Mouse (Mus musculus) hematopoietic stem cell, adult 5-6 weeks (primary cell): ENCODE data around the gene Comp. TPM values are rescaled to one million over a fixed set of nuclear protein-coding genes. Genes with fewer than 3 reads are reported as not detected.

Experiments used
- ATAC-seq, 2 experiments: fragments of 125-278 bp in 1 of 2; replicated peaks in 1 of 2; 2 replicates each; pipeline ENCODE4 v1.8.0; 2016 to 2017; ENCODE audit warnings: inconsistent platforms in 2 of 2, mild to moderate bottlenecking in 2 of 2, moderate number of reproducible peaks in 2 of 2, low read depth in 1 of 2, moderate TSS enrichment in 1 of 2; ENCODE audit not compliant: low FRiP score in 2 of 2, poor library complexity in 2 of 2, severe bottlenecking in 2 of 2, insufficient read depth in 1 of 2, low TSS enrichment in 1 of 2
- total RNA-seq: library from RNA; stranded (forward); fragments of 172-1452, 232-1000 nt; gene quantifications from 2 replicates; pipeline ENCODE4 v1.2.3, GENCODE M21; 2017

Comp gene
- total RNA-seq = 0.44 and 4.1 TPM in 2 replicates

DNA sequence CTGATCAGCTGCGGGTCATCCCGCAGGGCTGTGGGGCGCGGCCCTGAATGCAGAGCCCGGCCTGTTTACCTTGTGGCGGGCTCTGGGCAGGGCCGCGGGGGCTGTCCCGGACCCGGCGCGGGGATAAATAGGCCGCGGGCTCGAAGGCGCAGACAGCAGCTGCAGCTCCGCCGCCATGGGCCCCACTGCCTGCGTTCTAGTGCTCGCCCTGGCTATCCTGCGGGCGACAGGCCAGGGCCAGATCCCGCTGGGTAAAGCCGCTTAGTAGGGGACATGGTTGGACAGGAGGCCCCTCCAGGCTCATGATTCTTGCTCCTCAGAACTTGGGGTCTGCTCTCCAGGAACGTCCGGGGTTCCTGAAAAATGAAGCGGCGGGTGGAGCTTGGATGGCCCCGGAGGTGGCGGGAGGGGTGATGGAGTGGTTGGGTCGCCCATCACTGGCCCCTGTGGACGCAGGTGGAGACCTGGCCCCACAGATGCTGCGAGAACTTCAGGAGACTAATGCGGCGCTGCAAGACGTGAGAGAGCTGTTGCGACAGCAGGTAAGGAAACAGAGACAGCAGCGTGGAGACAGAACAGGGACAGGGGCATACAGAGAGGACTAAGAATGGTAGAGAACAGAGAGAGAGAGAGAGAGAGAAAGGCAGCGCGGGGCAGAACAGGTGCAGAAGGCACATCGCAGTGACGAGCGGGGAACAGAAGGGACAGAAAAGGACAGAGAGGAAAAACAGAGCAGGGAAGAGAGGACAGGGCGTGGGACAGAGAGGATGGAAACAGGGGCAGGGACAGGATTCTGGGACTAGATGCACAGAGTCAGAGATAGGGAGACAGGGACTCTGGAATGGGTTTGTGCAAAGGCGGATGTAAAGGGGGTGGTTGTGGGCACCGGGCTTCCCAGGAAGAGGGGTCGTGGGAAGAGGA lies at the start of gene Comp:
Comp (plus strand) TSS at position 162 of the 921 bp plus-strand sequence.
- no peak for ATAC-seq

DNA sequence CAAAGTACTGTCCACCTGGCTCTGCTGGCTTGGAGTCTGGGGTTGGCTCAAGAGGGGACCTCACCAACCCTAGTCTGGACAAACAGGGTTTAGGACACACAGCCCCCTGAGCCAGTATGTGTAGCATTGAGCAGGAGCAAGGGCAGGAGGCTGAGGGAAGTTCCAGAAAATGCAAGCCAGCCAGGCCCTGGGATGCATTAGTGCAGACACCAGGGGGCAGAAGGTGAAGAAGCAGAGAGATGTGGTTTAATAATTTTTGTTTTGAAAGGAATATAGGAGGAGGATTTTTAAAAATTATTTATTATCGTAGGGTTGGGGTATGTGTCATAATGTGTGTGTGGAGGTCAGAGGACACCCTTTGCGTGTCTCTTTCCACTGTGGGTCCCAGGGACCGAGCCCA lies 49.6 kb upstream of the Comp start:
- no peak for ATAC-seq

DNA sequence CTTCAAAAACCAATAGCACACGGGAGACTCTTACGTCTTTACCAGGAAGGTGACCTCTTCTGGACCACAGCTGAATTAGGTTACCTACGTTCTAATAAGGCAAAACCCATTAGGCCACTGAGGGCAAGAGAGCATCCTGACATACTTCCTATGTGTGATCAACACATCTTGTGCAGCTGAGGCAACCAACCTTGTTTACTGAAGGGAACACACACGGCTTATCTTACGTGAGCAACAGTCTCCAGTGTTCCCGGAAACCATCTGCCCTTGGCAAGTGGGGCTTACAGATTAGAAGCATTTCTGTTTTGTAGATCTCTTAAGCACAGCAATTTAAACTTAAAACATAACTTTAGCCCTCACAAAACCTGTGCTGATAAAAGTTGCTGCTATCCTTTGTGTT lies 45.8 kb upstream of the Comp start:
- no peak for ATAC-seq

DNA sequence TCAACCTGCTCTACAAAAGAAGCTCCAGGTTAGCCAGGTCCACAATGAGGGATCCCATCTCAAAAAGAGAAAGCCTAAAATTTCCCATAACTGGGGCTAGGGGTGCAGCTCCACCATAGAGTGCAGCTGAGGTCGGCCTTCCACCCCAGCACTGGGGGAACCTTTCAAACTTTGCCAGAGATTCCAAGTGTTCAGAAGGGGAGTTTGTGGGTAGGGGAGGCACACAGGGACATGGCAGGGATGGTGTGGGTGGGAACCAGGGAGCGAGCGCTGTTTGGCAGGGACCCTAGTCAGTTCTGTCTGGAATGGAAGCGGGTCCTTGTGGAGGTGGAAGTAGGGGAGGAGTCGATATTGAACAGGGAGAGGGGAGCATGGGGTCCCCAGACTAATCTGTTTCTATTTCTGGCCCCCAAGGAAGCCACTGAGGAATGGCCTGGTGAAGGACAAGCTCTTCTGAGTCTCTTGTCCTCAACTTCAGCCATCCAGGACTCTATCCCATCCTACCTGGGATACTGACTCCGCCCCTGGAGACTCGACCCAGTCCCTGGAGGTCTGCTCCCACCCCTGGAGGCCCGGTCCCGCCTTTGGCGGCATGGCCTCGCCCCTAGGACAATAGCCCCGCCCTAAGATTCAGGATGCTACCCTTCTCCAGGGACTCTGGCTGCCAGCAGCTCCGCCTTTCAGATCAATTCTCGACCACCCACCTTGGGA lies 44.1 kb upstream of the Comp start, which contains the start of gene Gdf1:
Gdf1 (plus strand) TSS at position 694 of the 711 bp plus-strand sequence.
- no peak for ATAC-seq

DNA sequence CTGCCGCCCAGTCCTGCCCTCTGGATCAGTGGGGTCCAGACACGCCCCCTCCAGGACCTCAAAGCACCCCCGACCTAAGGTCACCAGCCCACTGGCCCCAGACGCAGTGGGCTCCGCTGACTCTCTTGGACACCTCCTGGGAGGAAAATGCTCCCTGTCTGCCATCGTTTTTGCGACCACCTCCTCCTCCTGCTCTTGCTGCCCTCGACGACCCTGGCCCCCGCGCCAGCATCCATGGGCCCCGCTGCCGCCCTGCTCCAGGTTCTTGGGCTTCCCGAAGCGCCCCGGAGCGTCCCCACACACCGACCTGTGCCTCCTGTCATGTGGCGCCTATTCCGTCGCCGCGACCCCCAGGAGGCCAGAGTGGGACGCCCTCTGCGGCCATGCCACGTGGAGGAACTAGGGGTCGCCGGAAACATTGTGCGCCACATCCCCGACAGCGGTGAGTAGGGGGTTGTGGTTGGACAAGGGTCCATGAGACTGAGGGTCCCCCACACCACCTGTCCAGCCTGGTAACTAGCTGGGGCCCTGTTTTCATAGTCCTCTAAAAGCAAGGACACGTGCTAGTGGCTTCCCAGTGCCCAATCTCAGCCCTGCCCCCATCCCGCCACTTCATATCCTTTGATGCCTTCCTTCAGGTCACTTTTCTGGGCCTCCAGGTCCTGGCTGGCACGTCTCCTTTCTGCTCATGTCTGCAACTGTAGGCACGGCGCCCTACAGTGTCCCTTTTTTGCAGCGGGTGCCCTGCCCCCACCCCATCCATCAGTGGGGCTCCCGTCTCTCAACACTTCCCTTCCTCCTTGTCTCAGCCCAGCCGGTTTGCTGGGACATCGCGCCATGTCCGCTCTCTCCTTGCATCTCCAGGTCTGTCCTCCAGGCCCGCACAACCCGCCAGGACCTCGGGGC lies 43.3 kb upstream of the Comp start:
- ATAC-seq = no peak

DNA sequence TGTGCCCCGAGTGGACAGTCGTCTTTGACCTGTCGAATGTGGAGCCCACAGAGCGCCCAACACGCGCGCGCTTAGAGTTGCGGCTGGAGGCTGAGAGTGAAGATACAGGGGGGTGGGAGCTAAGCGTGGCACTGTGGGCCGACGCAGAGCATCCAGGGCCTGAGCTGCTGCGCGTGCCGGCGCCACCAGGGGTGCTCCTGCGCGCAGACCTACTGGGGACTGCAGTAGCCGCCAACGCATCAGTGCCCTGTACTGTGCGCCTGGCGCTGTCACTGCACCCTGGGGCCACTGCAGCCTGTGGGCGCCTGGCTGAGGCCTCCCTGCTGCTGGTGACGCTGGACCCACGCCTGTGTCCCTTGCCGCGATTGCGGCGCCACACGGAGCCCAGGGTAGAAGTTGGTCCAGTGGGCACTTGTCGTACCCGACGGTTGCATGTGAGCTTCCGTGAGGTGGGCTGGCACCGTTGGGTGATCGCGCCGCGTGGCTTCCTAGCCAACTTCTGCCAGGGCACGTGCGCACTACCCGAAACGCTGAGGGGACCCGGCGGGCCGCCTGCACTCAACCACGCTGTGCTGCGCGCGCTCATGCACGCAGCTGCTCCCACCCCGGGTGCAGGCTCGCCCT lies 42.5 kb upstream of the Comp start:
- ATAC-seq = no peak

DNA sequence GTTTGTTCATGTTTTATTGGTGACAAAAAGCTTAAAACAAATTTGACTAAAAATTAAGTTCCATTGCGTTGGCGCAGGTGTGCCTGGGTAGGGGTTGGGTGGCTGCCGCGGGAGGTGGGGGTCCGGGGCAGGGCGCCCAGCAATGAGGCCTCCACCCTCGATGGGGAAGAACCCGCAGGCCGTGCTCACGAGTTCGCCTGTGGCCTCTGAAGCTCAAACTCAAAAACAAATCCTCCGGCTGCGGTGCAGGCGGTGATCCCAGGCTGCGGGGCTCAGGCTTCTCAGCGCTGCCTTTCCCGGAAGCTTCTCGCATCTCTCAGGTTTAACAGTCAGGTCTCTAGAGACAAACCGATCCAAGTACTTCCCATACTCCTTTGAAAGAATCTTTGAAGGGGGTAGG lies 41.8 kb upstream of the Comp start:
- no peak for ATAC-seq

DNA sequence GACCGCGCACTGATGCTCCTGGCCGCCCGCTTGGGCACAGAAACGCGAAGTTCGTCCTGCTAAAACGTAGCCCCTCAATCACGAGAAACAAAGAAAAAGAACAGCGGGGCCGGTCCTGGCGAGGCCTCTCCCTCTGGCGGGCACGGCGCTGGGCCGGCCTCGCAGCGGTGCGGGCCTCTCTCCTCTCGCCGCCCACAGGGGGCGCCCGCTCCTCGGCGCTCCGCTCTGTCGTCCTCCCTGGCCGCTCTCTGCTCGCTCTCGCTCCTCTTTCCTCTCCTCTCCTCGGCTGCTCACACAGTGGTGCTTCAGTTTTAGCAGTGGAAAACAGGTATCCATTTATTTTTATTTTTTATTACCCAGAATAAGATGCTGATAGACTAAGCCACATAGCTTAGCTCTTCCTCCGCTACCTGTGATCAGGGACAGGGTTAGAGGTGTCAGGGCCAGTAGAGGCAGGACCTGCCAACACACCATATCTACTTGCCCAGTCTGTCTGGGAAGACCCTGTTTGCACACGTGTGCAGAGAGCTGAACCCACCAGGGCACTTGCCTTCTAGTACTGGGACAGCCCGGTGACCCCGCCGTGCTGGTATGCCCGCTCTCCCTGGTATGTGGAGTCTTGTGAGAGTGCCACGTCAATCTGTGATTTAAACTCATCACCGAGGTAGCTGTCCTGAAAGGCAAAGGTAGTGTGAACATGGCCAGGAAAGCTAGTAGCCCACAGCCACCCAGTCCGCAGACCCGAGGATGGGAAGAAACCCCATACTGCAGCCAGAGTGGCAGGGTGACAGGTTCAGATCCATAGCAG lies 41.1 kb upstream of the Comp start:
- ATAC-seq = no peak

DNA sequence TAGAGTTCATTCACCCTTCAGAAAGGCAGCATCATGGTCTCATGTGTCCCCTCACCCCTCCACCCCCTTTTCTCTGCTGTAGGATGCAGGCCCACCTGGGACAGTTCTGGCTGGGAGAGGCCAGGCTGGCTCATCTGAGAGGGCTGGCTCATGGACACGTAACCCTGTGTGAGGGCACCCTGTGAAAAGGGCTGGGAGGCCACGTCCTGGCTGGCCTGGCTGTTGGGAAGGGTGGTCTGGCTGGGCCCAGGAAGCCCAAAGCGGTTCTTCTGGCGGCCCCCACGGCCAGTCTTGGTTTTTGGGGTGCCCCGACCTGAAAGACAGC lies 40.5 kb upstream of the Comp start:
- ATAC-seq = no peak

DNA sequence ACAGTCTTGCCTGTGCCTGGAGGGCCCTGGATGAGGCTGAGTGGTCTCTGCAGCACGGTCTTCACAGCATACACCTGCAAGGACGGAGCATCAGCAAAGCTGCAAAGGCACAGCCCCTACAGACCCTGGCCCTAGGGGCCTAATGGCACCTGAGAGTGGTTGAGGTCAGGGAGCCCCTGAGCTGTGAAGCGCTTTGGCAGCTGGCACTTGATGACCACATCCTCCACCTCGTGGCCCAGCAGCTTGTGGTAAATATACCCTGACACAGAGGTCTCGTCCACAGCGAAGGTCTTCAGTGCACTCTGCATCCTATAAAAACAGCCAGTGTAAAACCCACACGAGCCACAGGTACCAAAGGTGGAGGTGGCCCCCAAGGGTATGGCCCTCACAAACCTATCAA lies 34.4 kb upstream of the Comp start:
- ATAC-seq = no peak

DNA sequence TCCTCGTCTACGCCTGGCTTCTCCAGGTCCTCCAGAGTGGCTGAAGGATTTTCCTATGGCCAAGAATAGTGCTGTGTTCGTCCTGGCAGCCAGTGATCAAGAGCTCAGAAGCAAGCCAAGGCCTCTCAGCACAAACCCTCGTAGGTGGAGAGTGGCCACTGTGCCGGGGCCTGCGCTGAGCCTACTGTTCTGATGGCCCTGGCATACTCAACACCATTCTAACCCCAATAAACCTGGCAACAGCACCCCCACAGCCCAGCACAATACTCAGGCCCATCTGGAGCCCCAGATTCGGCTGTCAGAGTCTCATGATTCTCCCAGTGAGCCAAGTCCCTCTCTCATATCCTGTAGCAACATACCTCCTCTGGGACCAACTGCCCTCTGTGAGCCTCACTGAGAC lies 32.7 kb upstream of the Comp start:
- no peak for ATAC-seq

DNA sequence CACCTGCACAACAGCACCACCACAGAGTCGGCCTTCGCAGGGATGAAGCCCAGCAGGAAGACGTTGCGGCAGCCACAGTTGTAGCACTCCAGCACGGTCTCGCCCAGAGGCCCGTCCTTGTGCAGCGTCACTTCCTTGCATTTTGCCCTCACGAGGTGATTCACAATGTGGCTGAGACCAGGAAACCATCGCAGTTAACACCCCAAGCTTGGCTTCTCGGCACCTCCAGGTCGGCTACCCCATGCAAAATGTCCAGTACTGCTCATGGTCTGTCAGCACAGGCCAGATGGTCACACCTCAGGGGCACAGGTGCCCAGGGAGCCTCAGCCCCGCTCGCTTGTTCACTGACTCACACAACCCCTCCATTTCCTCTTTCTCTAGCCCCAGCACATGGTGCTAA lies 31.4 kb upstream of the Comp start:
- peak; percentile 44 to 57; a peak in 3 of 4 replicates for ATAC-seq

DNA sequence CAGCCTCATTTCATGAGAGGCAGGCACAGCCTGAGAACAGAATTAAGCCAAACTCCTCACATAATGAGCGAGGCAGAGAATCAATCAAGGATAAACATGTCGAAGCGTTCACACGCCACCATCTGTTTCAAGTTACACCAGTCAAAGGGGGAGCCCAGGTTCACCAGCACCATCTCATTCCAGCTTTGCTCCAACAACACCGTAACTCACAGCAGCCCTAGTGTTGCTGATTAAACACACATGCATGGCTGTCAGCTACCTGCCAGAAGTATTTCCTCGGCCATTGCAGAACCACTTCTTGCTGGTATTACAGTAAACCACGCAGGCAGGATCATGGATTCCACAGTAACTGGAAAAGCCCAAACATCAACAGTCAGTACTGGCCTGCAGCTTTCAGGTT lies 30.3 kb upstream of the Comp start:
- no peak for ATAC-seq

DNA sequence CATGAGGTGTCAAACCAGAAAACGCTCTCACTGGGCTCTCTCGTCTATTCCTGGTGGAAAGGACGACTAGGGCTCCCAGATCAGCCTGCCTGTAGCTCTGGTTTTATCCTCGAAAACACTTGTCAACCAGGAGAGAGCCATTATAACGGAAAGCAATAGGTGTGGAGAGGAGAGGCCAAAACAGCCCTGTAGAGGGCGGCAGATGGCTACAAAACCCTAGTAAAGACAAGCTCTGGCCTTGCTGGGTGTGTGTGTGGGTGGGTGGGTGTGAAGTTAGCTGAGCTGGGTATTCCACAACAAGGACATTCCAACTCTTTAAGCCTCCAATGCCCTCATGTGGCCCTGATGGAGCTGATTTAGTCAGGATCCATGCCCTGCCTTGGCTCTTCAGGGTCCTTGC lies 29.7 kb upstream of the Comp start:
- no peak; a peak in 1 of 4 replicates for ATAC-seq

DNA sequence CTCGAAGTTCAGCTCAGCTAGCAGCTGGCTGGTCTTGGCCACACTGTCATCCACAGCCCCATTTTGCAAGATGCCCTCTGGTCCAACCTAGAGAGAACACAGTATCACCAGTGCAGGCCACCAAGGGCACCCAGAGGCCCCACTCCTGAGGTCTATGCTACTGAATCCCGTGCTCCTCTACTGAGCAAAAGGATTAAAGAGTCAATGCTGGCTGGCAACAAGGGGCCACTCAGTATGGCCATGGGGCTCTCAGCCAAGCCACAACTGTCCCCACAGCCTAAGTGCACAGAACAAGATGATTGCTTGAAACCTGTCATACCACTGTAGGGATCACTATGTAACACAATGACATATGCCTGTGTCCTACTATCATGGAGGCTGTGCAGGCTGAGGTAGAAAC lies 29.1 kb upstream of the Comp start:
- no peak for ATAC-seq

DNA sequence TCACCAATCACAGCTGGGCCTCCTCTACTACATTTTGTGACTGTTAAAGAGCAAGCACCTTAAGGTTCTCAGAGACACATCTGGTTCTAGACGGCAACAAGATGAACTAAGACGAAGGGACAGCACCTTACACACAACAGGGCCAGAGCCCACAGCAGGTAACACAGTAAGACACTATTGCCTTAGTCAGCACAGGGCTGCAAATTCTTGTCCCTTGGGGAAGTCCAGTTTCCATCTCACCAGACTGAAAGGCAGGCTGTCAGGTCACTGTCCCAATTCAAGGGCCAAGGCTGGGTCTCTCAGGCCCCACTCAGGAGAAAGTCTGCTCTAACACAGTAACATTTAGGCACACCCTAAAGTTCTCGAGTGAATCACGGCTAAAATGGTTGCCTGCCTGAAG lies 25.9 kb upstream of the Comp start:
- ATAC-seq = no peak
